Mouse (Mus musculus) olfactory bulb, adult 2 months (tissue): ENCODE measurements at regions not wholly inside any gene's neighbourhood (a gene's known extent, or its start where the extent isn't known, plus 50 kb on each side); places are given as distances from the start of the nearest gene placed in this dataset.

Source experiments
- H3K27ac ChIP-seq: fragments of 200-500 bp; 2 replicates; pipeline ENCODE4 v1.5.1; 2012; ENCODE audit warnings: low read depth, low read length; ENCODE audit not compliant: insufficient read depth
- H3K4me1 ChIP-seq: fragments of 200-500 bp; 2 replicates; pipeline ENCODE4 v1.6.1; 2012; ENCODE audit warnings: low read length; ENCODE audit not compliant: control insufficient read depth, insufficient read depth
- H3K4me3 ChIP-seq: fragments of 200-500 bp; 2 replicates; pipeline ENCODE4 v1.5.1; 2012; ENCODE audit warnings: mild to moderate bottlenecking, low read depth, low read length, moderate library complexity; ENCODE audit not compliant: insufficient read depth
- CTCF ChIP-seq: fragments of 200-500 bp; IDR thresholded peaks from 2 replicates; pipeline ENCODE4 v1.5.1; 2012; ENCODE audit warnings: low read depth, mild to moderate bottlenecking, low read length, moderate library complexity; ENCODE audit not compliant: insufficient read depth
- POLR2A ChIP-seq: fragments of 200-500 bp; IDR thresholded peaks from 2 replicates; pipeline ENCODE4 v1.6.1; 2012; ENCODE audit warnings: mild to moderate bottlenecking, low read depth, low read length, moderate library complexity; ENCODE audit not compliant: insufficient read depth
- WGBS: fragments of 180-500 bp; shearing (Covaris S2); methylation state at CpG from one replicate; pipeline ENCODE4 v1.1.7; 2018; 5-methylcytosine and 5-hydroxymethylcytosine counted together

GRCm38 (mm10) chr3:149226723-149227122, 236.4 kb upstream of the Adgrl2 start:
- 74% methylated on average over 4 of the region's 4 CpGs for WGBS
- TF ChIP-seq POLR2A (no peak), CTCF (no peak)
- no peak overlapping the region for H3K4me3 ChIP-seq
- no peaks in the 10 kb centered on the region for H3K4me1 ChIP-seq
- H3K27ac ChIP-seq, result no peak overlapping the region

GRCm38 (mm10) chr3:149225684-149226083, 235.3 kb upstream of the Adgrl2 start:
- H3K4me3 ChIP-seq, result no peak overlapping the region
- TF ChIP-seq POLR2A (no peak), CTCF (no peak)
- H3K4me1 ChIP-seq, result no peaks in the 10 kb centered on the region
- H3K27ac ChIP-seq, result no peak overlapping the region
- WGBS, result 95% methylated on average over 17 of the region's 17 CpGs

- H3K27ac ChIP-seq, result no peak overlapping the region
- H3K4me3 ChIP-seq, result no peak overlapping the region
- TF ChIP-seq CTCF (no peak), POLR2A (no peak)
- H3K4me1 ChIP-seq, result no peaks in the 10 kb centered on the region
- 59% methylated on average over 4 of the region's 4 CpGs for WGBS
These were observed 233.9 kb upstream of the Adgrl2 start for GRCm38 (mm10) chr3:149224271-149224670.

GRCm38 (mm10) chr3:149223776-149224175, 233.4 kb upstream of the Adgrl2 start:
- Histone ChIP-seq H3K4me1 (no peaks in the 10 kb centered on the region), H3K4me3 (no peak overlapping the region), H3K27ac (no peak overlapping the region)
- WGBS, result 87% methylated on average over 5 of the region's 5 CpGs
- no peak for TF ChIP-seq CTCF
- no peak for TF ChIP-seq POLR2A

GRCm38 (mm10) chr3:149220958-149221357, 230.6 kb upstream of the Adgrl2 start:
- 81% methylated on average over 4 of the region's 4 CpGs for WGBS
- no peak for TF ChIP-seq POLR2A
- TF ChIP-seq CTCF, result no peak
- Histone ChIP-seq H3K4me1 (no peaks in the 10 kb centered on the region), H3K4me3 (no peak overlapping the region), H3K27ac (no peak overlapping the region)

GRCm38 (mm10) chr3:149220304-149220951, 230.1 kb upstream of the Adgrl2 start:
- Histone ChIP-seq H3K4me3 (no peak overlapping the region), H3K4me1 (no peaks in the 10 kb centered on the region), H3K27ac (no peak overlapping the region)
- WGBS, result 85% methylated on average over 8 of the region's 8 CpGs
- TF ChIP-seq CTCF (no peak), POLR2A (no peak)

GRCm38 (mm10) chr3:149219381-149220303, 229.3 kb upstream of the Adgrl2 start:
- H3K4me3 ChIP-seq, result no peak overlapping the region
- H3K4me1 ChIP-seq, result no peaks in the 10 kb centered on the region
- no peak overlapping the region for H3K27ac ChIP-seq
- 24% methylated on average over 14 of the region's 14 CpGs for WGBS
- TF ChIP-seq POLR2A (no peak), CTCF (no peak)

GRCm38 (mm10) chr3:149217916-149218803, 227.8 kb upstream of the Adgrl2 start:
- WGBS, result 83% methylated on average over 9 of the region's 9 CpGs
- H3K27ac ChIP-seq, result no peak overlapping the region
- no peak for TF ChIP-seq CTCF
- TF ChIP-seq POLR2A, result no peak
- H3K4me1 ChIP-seq, result no peaks in the 10 kb centered on the region
- H3K4me3 ChIP-seq, result no peak overlapping the region
